Mouse (Mus musculus) megakaryocyte, adult 5-6 weeks (primary cell): Measurements from ENCODE around the gene Mast4. TPM values are rescaled to one million over a fixed set of nuclear protein-coding genes. Genes with fewer than 3 reads are reported as not detected.
A peak's percentile ranks its signal among the peaks of the same experiment; 100 is the strongest.

ENCODE experiments used
- ATAC-seq: 2 replicates; pipeline ENCODE4 v1.8.0; 2016; ENCODE audit warnings: mild to moderate bottlenecking, inconsistent platforms; ENCODE audit not compliant: poor library complexity, severe bottlenecking
- total RNA-seq, 2 experiments: library from RNA; stranded (forward) in 1 of 2; stranded (reverse) in 1 of 2; fragments of 153-499, 151-499 nt in 1 of 2; fragments of 221-1000, 200-1000 nt in 1 of 2; gene quantifications; 2 replicates each; pipeline versions ENCODE4 v1.2.3 to v1.2.4; 2015 to 2017

The Mast4 gene
- total RNA-seq, 2 experiments from 2014 or later, result 0.26 to 1.2 TPM

DNA sequence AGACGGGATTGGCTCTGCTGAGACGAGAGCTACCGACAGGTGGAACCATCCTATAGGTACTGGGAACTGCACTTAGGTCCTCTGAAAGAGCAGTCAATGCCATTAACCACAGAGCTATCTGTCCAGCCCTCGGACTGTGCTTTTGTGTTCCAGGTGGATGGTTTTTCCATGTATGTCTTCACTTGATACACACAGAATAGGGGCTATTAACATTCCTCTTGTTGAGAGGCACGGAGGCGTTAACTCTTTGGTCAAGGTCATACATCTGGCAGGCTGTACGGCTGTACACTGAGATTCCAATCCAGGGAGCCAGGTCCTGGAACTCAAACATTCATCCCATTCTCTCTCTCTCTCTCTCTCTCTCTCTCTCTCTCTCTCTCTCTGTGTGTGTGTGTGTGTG lies 205.6 kb downstream of the Mast4 start:
- ATAC-seq, result no peak

- no peak for ATAC-seq
These were observed 206.7 kb downstream of the Mast4 start for GRCm38 (mm10) chr13:103127594-103127993.

GRCm38 (mm10) chr13:103123716-103124115 lies 210.6 kb downstream of the Mast4 start:
- ATAC-seq, result no peak

GRCm38 (mm10) chr13:103121796-103122792 lies 212.2 kb downstream of the Mast4 start:
- ATAC-seq, result no peak

- ATAC-seq, result no peak
These were observed 213.6 kb downstream of the Mast4 start for GRCm38 (mm10) chr13:103120669-103121131.

GRCm38 (mm10) chr13:103119728-103120127 lies 214.6 kb downstream of the Mast4 start:
- no peak for ATAC-seq

- ATAC-seq, result no peak
These were observed 219.2 kb downstream of the Mast4 start for GRCm38 (mm10) chr13:103115116-103115515.

GRCm38 (mm10) chr13:103114274-103114673 lies 220.0 kb downstream of the Mast4 start:
- no peak for ATAC-seq

DNA sequence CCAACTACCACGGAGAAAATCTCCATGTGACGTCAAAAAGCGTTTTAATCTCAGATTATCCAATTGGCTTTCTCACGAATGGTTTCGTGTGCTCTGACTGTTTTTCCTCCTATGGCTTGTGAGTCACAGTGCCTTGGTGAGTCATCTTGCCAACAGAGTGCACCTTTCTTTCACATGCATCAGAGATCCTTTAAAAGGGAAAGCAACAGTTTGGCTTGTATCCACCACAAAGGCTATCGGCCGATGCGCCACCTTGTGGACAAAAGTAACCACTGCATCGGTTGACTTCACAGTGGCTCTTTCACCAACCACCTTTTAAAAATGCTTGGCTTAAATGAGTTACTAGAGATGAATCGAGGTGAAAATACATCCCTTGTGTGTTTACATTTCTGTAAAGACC lies 224.4 kb downstream of the Mast4 start:
- ATAC-seq, result peak; percentile 87

- ATAC-seq, result no peak
These were observed 226.9 kb downstream of the Mast4 start for GRCm38 (mm10) chr13:103107362-103107761.

DNA sequence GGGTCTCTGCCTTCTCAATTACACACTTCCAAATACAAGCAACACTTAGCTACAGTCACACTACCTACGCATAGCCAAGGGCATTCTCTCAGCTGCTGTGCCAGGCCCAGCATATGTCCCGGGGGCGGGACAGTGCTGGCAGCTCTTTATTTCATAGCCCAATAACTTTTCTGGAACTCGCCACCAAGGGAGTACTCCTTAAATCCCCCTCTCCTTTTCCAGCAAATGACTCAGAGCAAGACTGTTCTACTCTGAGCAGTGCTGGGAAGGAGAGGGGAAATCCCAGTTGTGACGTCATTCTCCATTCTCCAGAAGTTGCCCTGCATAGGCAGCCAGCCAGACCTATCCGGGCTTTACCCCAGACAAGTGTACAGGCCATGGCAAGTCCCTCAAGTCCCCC lies 231.7 kb downstream of the Mast4 start:
- ATAC-seq, result no peak

- peak; percentile 21; the same call in 1 of the 2 replicates for ATAC-seq
These were observed 237.7 kb downstream of the Mast4 start for GRCm38 (mm10) chr13:103096346-103097150.

GRCm38 (mm10) chr13:103095491-103095890 lies 238.8 kb downstream of the Mast4 start:
- ATAC-seq, result no peak

DNA sequence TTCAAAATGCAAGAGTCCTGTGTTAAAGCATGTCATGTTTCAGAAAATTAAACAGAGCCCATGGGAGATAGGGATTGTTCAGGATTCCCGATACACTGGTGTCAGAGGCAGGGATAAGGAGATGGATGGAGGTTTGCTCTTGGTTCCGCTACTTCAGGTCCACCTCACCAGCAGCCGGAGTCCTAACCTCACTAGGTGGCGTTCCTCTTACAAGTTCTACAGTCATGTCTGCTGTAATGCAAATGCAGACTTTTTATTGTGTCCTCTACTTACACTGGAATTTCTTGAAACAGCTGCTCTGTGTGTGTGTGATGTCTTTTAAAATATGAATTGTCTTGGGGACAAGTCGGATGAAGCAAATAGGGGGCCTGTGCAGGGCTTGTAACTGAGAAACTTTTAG lies 239.7 kb downstream of the Mast4 start:
- ATAC-seq, result no peak

- ATAC-seq, result no peak
These were observed 240.6 kb downstream of the Mast4 start for GRCm38 (mm10) chr13:103093713-103094112.

DNA sequence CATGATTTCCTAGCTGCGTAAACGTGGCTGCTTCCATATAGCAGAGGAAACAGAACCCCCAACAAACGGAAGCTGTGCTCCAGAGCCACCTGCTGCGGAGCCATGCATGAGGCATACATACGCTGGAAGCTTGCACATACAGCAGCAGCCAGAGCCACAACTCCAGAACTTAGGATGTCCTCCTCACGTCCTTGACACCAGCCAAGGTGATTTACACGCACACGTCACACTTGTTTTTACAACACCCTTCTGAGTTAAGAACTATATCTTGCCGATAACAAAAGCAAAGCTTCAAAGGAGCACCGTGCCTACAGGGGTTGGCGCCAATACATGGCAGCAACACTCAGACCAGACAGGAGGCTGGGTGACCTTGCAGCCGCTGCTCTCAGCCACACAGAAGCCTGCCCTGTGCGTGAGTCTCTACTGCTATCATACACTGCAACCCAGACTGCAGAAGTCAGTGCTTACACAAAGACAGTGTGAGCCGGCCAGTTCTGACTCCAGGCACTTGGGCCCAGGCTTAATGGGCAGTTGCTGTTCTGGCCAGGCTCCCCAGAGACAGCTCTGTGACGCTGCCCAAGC lies 248.7 kb downstream of the Mast4 start:
- no peak for ATAC-seq

DNA sequence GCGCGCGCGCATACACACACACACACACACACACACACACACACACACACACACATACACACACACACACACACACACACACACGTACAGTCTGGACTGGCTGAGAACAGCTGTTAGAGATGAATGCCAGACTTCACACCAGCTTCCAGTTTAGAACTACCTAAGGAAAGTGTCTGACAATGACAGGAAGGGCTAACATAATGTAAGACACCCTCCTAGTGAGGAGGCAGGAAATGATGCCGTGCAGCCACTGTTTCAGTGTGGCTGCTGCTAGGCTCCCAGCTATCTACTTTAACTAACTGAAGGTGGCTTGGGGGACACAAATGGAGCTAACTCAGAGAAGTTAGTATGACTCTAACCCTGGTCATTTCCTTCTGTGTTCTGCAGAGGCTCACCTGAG lies 251.4 kb downstream of the Mast4 start:
- ATAC-seq, result no peak

DNA sequence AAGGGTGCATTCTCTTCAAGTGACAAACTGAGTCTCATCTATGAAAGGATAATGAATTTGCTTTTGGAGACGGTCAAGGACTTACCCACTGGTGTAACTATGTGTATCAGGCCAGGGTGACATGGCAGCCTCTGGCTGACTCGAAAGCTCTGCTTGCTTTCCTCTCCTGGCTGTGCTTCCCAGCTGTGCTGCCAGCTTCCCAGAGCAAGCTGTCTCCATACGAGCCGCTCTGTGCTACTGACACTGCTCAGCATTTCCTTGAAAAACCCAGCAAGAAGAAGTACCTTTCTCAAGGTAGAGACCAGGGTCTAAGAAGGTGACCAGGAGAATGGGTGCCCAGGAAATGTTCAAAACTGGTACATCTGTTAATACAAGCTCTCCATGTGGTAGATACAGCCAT lies 254.5 kb downstream of the Mast4 start:
- no peak for ATAC-seq

DNA sequence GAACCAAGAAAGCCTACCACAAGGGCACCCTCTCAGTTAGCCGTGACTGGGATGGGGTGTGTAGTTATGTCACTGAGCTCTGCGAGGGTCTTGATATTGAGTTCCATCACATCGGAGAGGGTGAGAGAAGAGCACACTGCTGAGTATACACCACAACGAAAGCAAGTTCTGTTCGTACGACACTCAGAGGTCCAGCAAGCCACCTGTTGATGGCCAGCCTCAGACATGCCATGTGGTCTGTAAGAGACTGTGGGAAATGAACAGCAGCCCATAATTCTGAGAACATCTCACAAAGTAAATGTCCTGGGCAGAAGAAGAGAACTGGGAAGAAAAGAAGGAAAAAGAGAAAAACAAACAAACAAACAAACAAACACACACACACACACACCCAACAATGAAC lies 255.5 kb downstream of the Mast4 start:
- ATAC-seq, result no peak

DNA sequence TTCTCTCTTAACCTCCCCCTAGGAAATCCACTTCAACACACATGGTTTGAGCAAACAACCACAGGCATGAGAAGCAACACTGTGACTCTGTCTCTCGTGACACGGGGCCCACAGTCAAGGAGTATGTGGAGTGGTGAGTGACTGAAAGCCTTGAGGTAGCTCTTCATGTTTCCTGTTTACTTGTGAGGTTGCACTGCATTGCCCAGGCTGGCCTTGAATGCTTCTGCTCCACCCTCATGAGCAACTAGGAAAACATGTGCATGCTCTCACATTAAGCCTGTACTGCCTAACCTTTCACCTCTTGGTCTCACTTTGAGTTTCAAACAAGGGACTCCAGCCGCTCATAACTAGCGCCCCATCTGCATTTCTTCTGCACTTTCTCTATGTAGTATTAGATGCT lies 260.8 kb downstream of the Mast4 start:
- ATAC-seq, result no peak

- ATAC-seq, result no peak
These were observed 262.5 kb downstream of the Mast4 start for GRCm38 (mm10) chr13:103071783-103072182.
